Mouse (Mus musculus) midbrain, embryonic 14.5 days (tissue): Measurements from ENCODE around the gene Pigp. TPM values are rescaled to one million over a fixed set of nuclear protein-coding genes. Genes with fewer than 3 reads are reported as not detected.

Experiments used
- polyA plus RNA-seq: library from polyadenylated mRNA; unstranded; fragments of >200 nt; fragmentation: Nextera tagmentation; extraction: Ambion mirVana; gene quantifications from 2 replicates; pipeline ENCODE4 v1.2.1, GENCODE M21; 2014

The Pigp gene
- polyA plus RNA-seq, 1 experiment from 2014 or later = 103 TPM

Other genes starting within 250 kb of the Pigp start
- gene Hlcs, start 58.3 kb downstream of the Pigp start, polyA plus RNA-seq = 6.6 and 7.2 TPM in 2 replicates
- gene Ripply3, start 43.4 kb downstream of the Pigp start, polyA plus RNA-seq = 0.70 and 1.2 TPM in 2 replicates
- gene Ttc3, start 1.2 kb downstream of the Pigp start, polyA plus RNA-seq = 1,082 and 1,144 TPM in 2 replicates
- 73.7 and 76.3 TPM in 2 replicates for gene Vps26c, start 155.0 kb upstream of the Pigp start, polyA plus RNA-seq
- 16.8 and 20.8 TPM in 2 replicates for gene Dyrk1a, start 198.2 kb upstream of the Pigp start, polyA plus RNA-seq